Mouse (Mus musculus): ENCODE results near the gene Chrm1. TPM values are rescaled to one million over a fixed set of nuclear protein-coding genes. Genes with fewer than 3 reads are reported as not detected.

The Chrm1 gene
- polyA plus RNA-seq, 1 experiment from 2014 or later: not detected

DNA sequence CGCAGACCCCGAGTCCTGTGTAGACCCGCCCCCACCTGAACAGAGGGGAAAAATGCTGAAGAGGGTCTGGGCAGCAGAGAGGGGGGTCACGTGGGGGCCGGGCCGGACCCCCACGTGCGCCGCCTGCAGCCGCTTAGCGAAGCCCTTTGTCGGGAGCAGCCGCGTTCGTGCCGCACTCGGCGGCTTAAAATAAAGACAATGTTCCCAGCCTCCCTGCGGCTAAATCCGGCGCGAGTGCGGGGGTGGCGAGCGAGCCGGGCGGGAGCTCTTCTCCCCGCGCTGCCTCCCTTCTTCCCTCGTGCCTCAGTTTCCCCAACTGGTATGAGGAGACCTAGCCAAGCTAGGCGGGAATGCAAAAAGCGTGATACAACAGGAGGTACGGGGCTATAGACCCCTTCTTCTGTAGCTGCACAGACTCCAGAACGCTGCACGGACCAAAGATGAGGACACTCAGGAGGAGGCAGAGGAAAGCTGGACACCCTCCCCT lies 1.7 kb upstream of the Chrm1 start:
- Histone ChIP-seq H3K27me3 (replicated peaks) (peaks cover 46% of the 10 kb centered on the region), H3K4me1 (peaks cover 18% of the 10 kb centered on the region), H3K9me3 (no peaks in the 10 kb centered on the region), H3K36me3 (no peaks in the 10 kb centered on the region), H3K9ac (peak overlapping the region; percentile 81), H3K4me3 (peak overlapping the region; percentile 58), H3K4me2 (peak overlapping the region; percentile 96), H3K27ac (replicated peaks) (no peak overlapping the region)
- WGBS: 1% methylated on average over 35 of the region's 35 CpGs
- no peak for ATAC-seq (ENCODE audit: extremely low read depth, insufficient number of reproducible peaks, low FRiP score, low TSS enrichment)

DNA sequence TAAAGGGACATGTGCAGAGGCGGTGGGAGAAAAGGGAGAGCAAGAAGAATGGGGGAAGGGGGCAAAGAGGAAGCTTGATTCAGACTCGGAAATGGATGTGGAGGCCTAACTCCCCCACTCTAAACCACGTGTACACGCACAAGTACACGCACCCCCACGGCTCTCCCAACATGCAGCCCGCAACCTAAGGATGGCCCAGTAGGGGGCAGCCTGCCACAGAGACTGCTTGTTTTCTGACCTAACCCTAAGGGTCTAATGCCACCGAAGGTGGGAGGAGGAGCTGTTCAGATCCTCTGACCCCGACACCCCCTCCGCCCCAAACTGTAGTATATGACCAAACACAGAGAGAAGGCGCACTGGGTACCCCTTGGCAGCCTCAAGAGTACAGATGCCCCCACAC lies 1.3 kb upstream of the Chrm1 start:
- no peak for ATAC-seq (ENCODE audit: extremely low read depth, insufficient number of reproducible peaks, low FRiP score, low TSS enrichment)
- Histone ChIP-seq H3K4me3 (peak overlapping the region; percentile 58), H3K27me3 (replicated peaks) (peaks cover 46% of the 10 kb centered on the region), H3K4me1 (peaks cover 18% of the 10 kb centered on the region), H3K36me3 (no peaks in the 10 kb centered on the region), H3K9me3 (no peaks in the 10 kb centered on the region), H3K9ac (peak overlapping the region; percentile 81), H3K4me2 (peak overlapping the region; percentile 96), H3K27ac (replicated peaks) (no peak overlapping the region)
- 2% methylated on average over 11 of the region's 11 CpGs for WGBS

DNA sequence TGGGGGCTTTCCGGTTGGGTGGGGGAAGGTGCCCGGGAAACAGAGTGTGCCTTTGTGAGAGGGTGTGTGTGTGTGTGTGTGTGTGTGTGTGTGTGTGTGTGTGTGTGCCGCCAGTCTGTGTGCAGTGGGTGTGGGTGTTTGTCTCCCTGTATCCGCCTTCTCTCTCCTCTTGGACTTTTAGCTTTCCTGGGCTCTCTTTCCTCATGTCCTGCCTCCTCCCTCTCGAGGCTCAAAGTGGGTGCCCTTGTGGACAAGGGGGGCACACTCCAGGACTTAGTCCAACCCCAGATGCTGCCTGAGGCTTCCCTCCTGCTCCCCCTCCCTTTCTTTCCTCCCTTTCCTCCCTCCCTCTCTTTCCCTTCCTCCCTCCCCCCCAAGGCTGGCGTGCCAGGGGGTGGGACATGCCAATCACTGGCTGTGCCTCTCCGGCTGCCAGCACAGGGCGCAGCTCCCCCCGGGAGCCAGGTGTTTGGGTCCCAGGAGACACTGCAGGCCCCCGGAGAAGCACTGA lies 377 bp downstream of the Chrm1 start:
- Histone ChIP-seq H3K4me2 (peak overlapping the region; percentile 22; the same call in 1 of the 2 replicates), H3K27ac (replicated peaks) (no peak overlapping the region), H3K9ac (0 out of 2 replicates have a peak overlapping the region, but pooled peaks have one; percentile 19), H3K36me3 (no peaks in the 10 kb centered on the region), H3K27me3 (replicated peaks) (peaks cover 43% of the 10 kb centered on the region), H3K4me1 (peaks cover 18% of the 10 kb centered on the region), H3K4me3 (no peak overlapping the region), H3K9me3 (no peaks in the 10 kb centered on the region)
- WGBS: 43% methylated on average over 8 of the region's 10 CpGs
- ATAC-seq (ENCODE audit: extremely low read depth, insufficient number of reproducible peaks, low FRiP score, low TSS enrichment): no peak

DNA sequence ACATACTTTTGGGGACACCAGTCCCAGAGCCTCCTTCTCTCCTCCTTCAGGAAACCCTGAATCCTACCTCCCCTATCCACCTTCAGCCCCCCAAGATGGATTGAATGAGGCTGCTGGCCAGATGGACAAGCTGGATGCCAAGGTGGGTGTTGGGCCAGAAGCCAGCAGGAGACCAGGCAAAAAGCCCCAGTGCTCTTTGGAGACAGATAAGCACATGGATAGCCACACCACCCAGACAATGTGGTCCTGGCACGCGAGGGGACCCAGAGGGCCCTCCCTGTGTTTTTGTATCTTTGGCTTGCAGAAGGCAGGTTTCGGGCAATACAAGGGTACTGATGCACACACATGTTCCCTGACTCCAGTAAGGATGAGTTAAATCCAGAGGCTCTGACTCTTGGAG lies 1.3 kb downstream of the Chrm1 start:
- H3K9me3 ChIP-seq: no peaks in the 10 kb centered on the region
- no peaks in the 10 kb centered on the region for H3K36me3 ChIP-seq
- H3K27me3 ChIP-seq (replicated peaks): peaks cover 43% of the 10 kb centered on the region
- no peak for ATAC-seq (ENCODE audit: extremely low read depth, insufficient number of reproducible peaks, low FRiP score, low TSS enrichment)
- no peak overlapping the region for H3K27ac ChIP-seq (replicated peaks)
- peaks cover 18% of the 10 kb centered on the region for H3K4me1 ChIP-seq
- no peak overlapping the region for H3K9ac ChIP-seq
- no peak overlapping the region for H3K4me2 ChIP-seq
- WGBS: 67% methylated on average over 3 of the region's 3 CpGs
- H3K4me3 ChIP-seq: no peak overlapping the region

DNA sequence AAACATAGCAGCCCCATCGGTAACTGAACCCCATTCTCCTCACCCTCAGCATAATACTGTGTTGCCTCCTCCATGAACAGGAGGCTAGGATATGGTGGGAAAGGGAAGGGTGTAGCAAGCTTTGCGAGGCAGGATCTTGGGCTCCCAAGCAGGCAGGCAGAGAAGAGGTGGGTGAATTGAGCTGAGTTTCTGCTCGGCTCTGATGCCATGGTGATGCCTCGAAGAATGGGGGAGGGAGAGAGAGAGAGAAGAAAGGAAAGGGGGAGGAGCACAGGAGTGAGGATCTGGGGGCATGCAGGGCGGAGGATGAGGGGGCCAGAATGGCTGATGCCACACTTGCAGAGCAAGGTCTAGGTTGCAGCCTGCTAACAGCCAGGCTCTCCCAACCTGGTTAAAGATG lies 2.2 kb downstream of the Chrm1 start:
- H3K4me3 ChIP-seq: no peak overlapping the region

DNA sequence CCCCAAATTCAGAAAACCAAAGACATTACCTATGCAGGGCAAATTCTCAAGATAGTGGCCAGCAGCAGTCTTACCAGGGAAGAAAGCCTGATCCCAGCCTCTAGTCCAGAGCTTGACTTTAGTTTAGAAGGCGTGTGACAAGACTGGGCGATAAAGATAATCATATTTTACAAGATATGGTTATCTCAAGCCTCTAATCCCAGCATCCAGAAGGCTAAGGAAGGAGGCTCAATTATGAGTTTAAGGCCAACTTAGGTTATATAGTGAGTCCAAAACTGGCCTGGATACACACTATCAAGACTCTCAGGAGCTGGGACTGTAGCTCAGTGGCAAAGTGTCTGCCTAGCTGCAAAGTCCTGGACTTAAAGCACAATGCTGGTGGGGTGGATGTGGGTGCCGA lies 9.3 kb downstream of the Chrm1 start:
- no peaks in the 10 kb centered on the region for H3K9me3 ChIP-seq
- H3K4me1 ChIP-seq: peaks cover 6% of the 10 kb centered on the region
- ATAC-seq (ENCODE audit: extremely low read depth, insufficient number of reproducible peaks, low FRiP score, low TSS enrichment): no peak
- no peak overlapping the region for H3K9ac ChIP-seq
- peaks cover 3% of the 10 kb centered on the region for H3K27me3 ChIP-seq (replicated peaks)
- H3K4me2 ChIP-seq: no peak overlapping the region
- 75% methylated on average over 3 of the region's 3 CpGs for WGBS
- H3K36me3 ChIP-seq: no peaks in the 10 kb centered on the region
- no peak overlapping the region for H3K4me3 ChIP-seq
- no peak overlapping the region for H3K27ac ChIP-seq (replicated peaks)

More for the DNA sequence above, 2.2 kb downstream of the Chrm1 start:
- H3K9ac ChIP-seq: no peak overlapping the region
- no peak overlapping the region for H3K4me2 ChIP-seq
- H3K4me1 ChIP-seq: peaks cover 18% of the 10 kb centered on the region
- no peaks in the 10 kb centered on the region for H3K9me3 ChIP-seq
- no peak overlapping the region for H3K27ac ChIP-seq (replicated peaks)
- peaks cover 41% of the 10 kb centered on the region for H3K27me3 ChIP-seq (replicated peaks)
- H3K36me3 ChIP-seq: no peaks in the 10 kb centered on the region
- 68% methylated on average over 5 of the region's 5 CpGs for WGBS
- no peak for ATAC-seq (ENCODE audit: extremely low read depth, insufficient number of reproducible peaks, low FRiP score, low TSS enrichment)

DNA sequence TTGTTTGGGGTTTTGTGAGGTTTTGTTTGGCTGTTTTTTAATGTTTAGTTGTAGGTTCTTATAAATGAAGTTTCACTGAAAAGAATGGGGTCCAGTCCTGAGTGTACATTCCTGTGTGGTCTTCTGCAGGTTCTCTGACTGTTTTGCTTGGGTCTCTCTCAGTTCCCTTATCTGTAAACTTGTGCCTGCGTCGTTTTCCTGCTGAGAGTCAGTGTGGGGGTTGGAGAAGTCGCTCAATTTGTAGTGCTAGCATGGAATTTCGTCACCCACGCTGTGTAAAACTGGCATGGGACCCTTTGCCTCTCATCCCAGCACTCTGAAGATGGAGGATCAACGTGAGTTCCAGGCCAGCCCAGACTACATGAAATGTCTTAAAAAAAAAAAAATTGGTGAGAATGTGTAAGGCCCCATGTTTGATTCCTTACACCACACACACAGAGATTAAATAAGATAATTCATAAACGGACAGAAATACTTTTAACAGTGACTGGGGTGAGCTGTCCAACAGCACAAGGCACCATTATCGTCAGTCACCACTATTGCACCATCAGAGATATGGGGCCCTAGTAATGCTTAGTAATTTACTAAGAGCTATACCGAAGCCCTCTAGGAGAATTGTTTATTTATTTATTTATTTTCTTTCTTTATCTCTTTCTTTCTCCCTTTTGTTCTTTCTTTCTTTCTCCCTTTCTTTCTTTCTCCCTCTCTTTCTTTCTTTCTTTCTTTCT lies 9.9 kb downstream of the Chrm1 start:
- H3K27me3 ChIP-seq (replicated peaks): peaks cover 7% of the 10 kb centered on the region
- ATAC-seq (ENCODE audit: extremely low read depth, insufficient number of reproducible peaks, low FRiP score, low TSS enrichment): no peak
- 27% methylated on average over 9 of the region's 9 CpGs for WGBS
- no peak overlapping the region for H3K4me2 ChIP-seq
- H3K4me1 ChIP-seq: peaks cover 6% of the 10 kb centered on the region
- H3K27ac ChIP-seq (replicated peaks): no peak overlapping the region
- no peak overlapping the region for H3K9ac ChIP-seq
- H3K4me3 ChIP-seq: no peak overlapping the region
- no peaks in the 10 kb centered on the region for H3K36me3 ChIP-seq
- no peaks in the 10 kb centered on the region for H3K9me3 ChIP-seq

DNA sequence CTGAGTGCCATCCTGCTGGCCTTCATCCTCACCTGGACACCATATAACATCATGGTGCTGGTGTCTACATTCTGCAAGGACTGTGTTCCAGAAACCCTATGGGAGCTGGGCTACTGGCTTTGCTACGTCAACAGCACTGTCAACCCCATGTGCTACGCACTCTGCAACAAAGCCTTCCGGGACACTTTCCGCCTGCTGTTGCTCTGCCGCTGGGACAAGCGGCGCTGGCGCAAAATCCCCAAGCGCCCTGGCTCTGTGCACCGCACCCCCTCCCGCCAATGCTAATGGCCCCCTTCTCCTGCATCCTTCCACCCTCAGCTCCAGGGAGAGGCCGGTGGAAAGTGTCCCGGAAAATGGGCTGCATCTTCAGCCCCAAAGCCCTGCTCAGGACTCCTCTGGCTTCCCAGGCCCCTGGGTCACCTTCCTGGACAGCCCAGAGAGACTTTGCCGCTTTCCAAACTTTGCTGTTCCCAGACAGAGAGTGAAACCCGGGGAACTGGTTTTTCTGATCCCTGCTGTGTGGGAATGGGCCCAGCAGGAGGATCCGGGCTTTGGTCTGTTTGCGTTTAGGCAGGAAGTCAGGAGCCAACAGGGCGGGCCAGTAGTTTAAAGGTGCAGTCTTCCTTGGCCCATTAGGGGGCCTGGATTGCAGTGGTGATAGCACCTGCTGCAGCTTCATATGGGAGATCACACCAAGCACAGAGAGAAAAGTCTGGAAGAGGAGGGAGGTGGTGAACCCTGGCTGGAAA lies 15.6 kb downstream of the Chrm1 start:
- peak overlapping the region; percentile 55 for H3K4me2 ChIP-seq
- no peak for ATAC-seq (ENCODE audit: extremely low read depth, insufficient number of reproducible peaks, low FRiP score, low TSS enrichment)
- no peak overlapping the region for H3K4me3 ChIP-seq
- no peak overlapping the region for H3K27ac ChIP-seq (replicated peaks)
- H3K36me3 ChIP-seq: no peaks in the 10 kb centered on the region
- peaks cover 13% of the 10 kb centered on the region; the same call in 1 of the 2 replicates for H3K27me3 ChIP-seq (replicated peaks)
- 30% methylated on average over 18 of the region's 18 CpGs for WGBS
- 0 out of 2 replicates have a peak, but pooled peaks cover 11% of the 10 kb centered on the region for H3K4me1 ChIP-seq
- H3K9ac ChIP-seq: no peak overlapping the region
- no peaks in the 10 kb centered on the region for H3K9me3 ChIP-seq

DNA sequence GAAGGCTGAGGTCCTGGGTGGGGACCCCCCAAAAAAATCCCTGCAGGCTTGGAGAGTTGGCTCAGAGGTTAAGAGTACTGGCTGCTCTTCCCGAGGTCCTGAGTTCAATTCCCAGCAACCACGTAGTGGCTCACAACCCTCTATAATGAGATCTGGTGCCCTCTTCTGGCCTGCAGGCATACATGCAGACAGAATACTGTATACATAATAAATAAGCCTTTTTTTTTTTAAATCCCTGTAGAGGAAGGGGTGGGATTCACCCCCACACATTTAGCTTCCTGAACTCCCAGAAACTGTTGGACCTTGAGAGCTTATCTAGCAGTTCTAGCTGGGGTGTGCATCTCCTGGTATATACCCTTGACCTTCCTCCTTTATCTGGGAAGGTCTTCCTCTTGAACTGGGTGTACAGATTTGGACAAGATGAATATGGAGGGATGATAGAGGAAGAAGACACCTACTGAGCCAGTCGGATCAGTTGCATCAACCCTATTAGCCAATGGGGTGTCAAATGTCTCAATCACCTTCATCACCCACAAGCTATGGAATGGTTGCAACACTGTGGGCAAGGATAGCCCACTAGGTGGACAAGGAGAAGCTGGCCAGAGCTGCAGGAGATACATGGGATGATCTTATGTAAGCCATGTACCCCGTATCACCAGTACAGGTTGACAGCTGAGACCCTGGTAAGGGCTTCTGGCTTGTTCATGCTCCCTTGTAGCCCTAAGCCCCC lies 18.2 kb downstream of the Chrm1 start:
- WGBS: 89% methylated on average over 4 of the region's 4 CpGs
- Histone ChIP-seq H3K27ac (replicated peaks) (no peak overlapping the region), H3K4me3 (no peak overlapping the region), H3K4me2 (no peak overlapping the region), H3K4me1 (0 out of 2 replicates have a peak, but pooled peaks cover 11% of the 10 kb centered on the region), H3K9ac (no peak overlapping the region), H3K9me3 (no peaks in the 10 kb centered on the region), H3K36me3 (no peaks in the 10 kb centered on the region), H3K27me3 (replicated peaks) (peaks cover 13% of the 10 kb centered on the region; the same call in 1 of the 2 replicates)
- ATAC-seq (ENCODE audit: extremely low read depth, insufficient number of reproducible peaks, low FRiP score, low TSS enrichment): no peak

DNA sequence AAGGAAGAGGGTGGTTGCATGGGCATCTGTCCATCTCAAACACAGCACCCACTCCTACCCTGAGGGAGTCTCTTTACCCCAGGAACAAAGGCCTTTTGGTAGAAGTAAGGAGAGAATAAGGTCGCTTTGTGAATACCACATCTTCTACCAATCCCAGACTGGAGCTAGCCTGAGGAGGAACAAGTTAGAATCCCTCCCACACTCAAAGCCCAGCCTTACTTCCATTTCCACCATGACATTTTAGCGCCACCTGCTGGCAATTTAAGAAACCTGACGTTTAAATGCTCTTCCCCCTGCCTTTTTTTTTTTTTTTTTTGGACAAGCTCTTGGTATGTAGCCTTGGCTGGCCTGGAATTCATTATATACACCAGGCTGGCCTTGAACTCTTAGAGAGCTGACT lies 19.4 kb downstream of the Chrm1 start:
- WGBS: 3% methylated on average over 3 of the region's 3 CpGs
- no peaks in the 10 kb centered on the region for H3K9me3 ChIP-seq
- no peaks in the 10 kb centered on the region for H3K36me3 ChIP-seq
- no peak overlapping the region for H3K4me3 ChIP-seq
- no peak overlapping the region for H3K9ac ChIP-seq
- no peak for ATAC-seq (ENCODE audit: extremely low read depth, insufficient number of reproducible peaks, low FRiP score, low TSS enrichment)
- peaks cover 13% of the 10 kb centered on the region; the same call in 1 of the 2 replicates for H3K27me3 ChIP-seq (replicated peaks)
- H3K4me1 ChIP-seq: 0 out of 2 replicates have a peak, but pooled peaks cover 11% of the 10 kb centered on the region
- no peak overlapping the region for H3K27ac ChIP-seq (replicated peaks)
- H3K4me2 ChIP-seq: no peak overlapping the region

DNA sequence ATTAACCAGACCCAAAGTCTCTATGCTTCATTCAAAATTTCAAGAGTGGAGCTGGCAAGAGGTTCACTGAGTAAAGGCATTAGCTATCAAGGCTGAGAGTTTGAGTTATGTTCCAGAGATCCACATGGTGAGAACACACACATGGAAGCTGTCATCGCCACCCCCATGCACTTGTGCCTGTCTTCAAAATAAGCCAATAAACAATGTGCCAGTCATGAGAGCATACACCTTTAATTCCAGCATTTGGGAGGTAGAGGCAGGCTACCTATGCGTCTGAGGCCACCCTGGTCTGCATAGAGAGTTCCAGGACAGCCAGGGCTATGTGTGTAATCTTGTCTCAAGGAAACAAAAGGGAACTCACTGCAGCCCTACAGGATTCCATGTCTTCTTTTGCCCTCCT lies 20.0 kb downstream of the Chrm1 start:
- Histone ChIP-seq H3K4me3 (no peak overlapping the region), H3K36me3 (no peaks in the 10 kb centered on the region), H3K9ac (no peak overlapping the region), H3K4me2 (no peak overlapping the region), H3K4me1 (0 out of 2 replicates have a peak, but pooled peaks cover 11% of the 10 kb centered on the region), H3K27ac (replicated peaks) (no peak overlapping the region), H3K9me3 (no peaks in the 10 kb centered on the region), H3K27me3 (replicated peaks) (peaks cover 8% of the 10 kb centered on the region; the same call in 1 of the 2 replicates)
- ATAC-seq (ENCODE audit: extremely low read depth, insufficient number of reproducible peaks, low FRiP score, low TSS enrichment): no peak; the same call in 1 of the 2 replicates
- WGBS: 55% methylated on average over 2 of the region's 2 CpGs
